Mouse (Mus musculus): Measurements from ENCODE around the gene Bicdl2. TPM values are rescaled to one million over a fixed set of nuclear protein-coding genes. Genes with fewer than 3 reads are reported as not detected.
A peak's percentile ranks its signal among the peaks of the same experiment; 100 is the strongest.

Gene Bicdl2
- polyA plus RNA-seq, 1 experiment from 2014 or later, result 0.35 TPM

GRCm38 (mm10) chr17:23670516-23671074 is 10.3 kb downstream of the Bicdl2 start:
- ATAC-seq (replicated peaks; ENCODE audit: low FRiP score) (no peak), DNase-seq (ENCODE audit: low spot score) (no peak)
- peaks cover 6% of the 10 kb centered on the region for H3K27me3 ChIP-seq (ENCODE audit: control insufficient read depth, insufficient read depth, low read length)
- H3K4me3 ChIP-seq (ENCODE audit: low read depth, low read length), result no peak overlapping the region
- no peaks in the 10 kb centered on the region for H3K36me3 ChIP-seq (ENCODE audit: control insufficient read depth, insufficient read depth, low read length)
- H3K9me3 ChIP-seq (ENCODE audit: control insufficient read depth, low read length), result no peaks in the 10 kb centered on the region
- no peak overlapping the region for H3K27ac ChIP-seq (ENCODE audit: low read depth, low read length)
- no peak overlapping the region for H3K9ac ChIP-seq (ENCODE audit: low read length)
- 95% methylated on average over 7 of the region's 7 CpGs for WGBS
- H3K4me2 ChIP-seq (ENCODE audit: low read depth, low read length, severe bottlenecking), result no peak overlapping the region
- H3K4me1 ChIP-seq (replicated peaks; ENCODE audit: control insufficient read depth, insufficient read depth, low read length), result peaks cover 5% of the 10 kb centered on the region; the same call in 1 of the 2 replicates

GRCm38 (mm10) chr17:23671519-23671918 is 11.2 kb downstream of the Bicdl2 start:
- H3K36me3 ChIP-seq (ENCODE audit: control insufficient read depth, insufficient read depth, low read length), result no peaks in the 10 kb centered on the region
- no peak overlapping the region for H3K27ac ChIP-seq (ENCODE audit: low read depth, low read length)
- no peak overlapping the region for H3K9ac ChIP-seq (ENCODE audit: low read length)
- no peak overlapping the region for H3K4me2 ChIP-seq (ENCODE audit: low read depth, low read length, severe bottlenecking)
- peaks cover 8% of the 10 kb centered on the region for H3K27me3 ChIP-seq (ENCODE audit: control insufficient read depth, insufficient read depth, low read length)
- 97% methylated on average over 3 of the region's 3 CpGs for WGBS
- no peak for DNase-seq (ENCODE audit: low spot score)
- H3K4me1 ChIP-seq (replicated peaks; ENCODE audit: control insufficient read depth, insufficient read depth, low read length), result peaks cover 9% of the 10 kb centered on the region; the same call in 1 of the 2 replicates
- no peak overlapping the region for H3K4me3 ChIP-seq (ENCODE audit: low read depth, low read length)
- H3K9me3 ChIP-seq (ENCODE audit: control insufficient read depth, low read length), result no peaks in the 10 kb centered on the region
- ATAC-seq (replicated peaks; ENCODE audit: low FRiP score), result no peak

- no peak for DNase-seq (ENCODE audit: low spot score)
- no peaks in the 10 kb centered on the region for H3K9me3 ChIP-seq (ENCODE audit: control insufficient read depth, low read length)
- WGBS, result 73% methylated on average over 3 of the region's 3 CpGs
- H3K4me3 ChIP-seq (ENCODE audit: low read depth, low read length), result no peak overlapping the region
- no peaks in the 10 kb centered on the region for H3K36me3 ChIP-seq (ENCODE audit: control insufficient read depth, insufficient read depth, low read length)
- no peak overlapping the region for H3K9ac ChIP-seq (ENCODE audit: low read length)
- H3K4me1 ChIP-seq (replicated peaks; ENCODE audit: control insufficient read depth, insufficient read depth, low read length), result peaks cover 9% of the 10 kb centered on the region; the same call in 1 of the 2 replicates
- ATAC-seq (replicated peaks; ENCODE audit: low FRiP score), result no peak
- H3K4me2 ChIP-seq (ENCODE audit: low read depth, low read length, severe bottlenecking), result peak overlapping the region; percentile 78
- H3K27me3 ChIP-seq (ENCODE audit: control insufficient read depth, insufficient read depth, low read length), result peaks cover 8% of the 10 kb centered on the region
- H3K27ac ChIP-seq (ENCODE audit: low read depth, low read length), result no peak overlapping the region
Measured at GRCm38 (mm10) chr17:23672761-23673160, 12.5 kb downstream of the Bicdl2 start.

- ATAC-seq (replicated peaks; ENCODE audit: low FRiP score) (peak; percentile 92), DNase-seq (ENCODE audit: low spot score) (peak; percentile 94)
- Histone ChIP-seq H3K4me3 (ENCODE audit: low read depth, low read length) (peak within 1 kb of the TSS; percentile 44), H3K9ac (ENCODE audit: low read length) (peak within 1 kb of the TSS; percentile 56), H3K4me2 (ENCODE audit: low read depth, low read length, severe bottlenecking) (peak within 1 kb of the TSS; percentile 78), H3K9me3 (ENCODE audit: control insufficient read depth, low read length) (no peaks in the 10 kb centered on the region), H3K4me1 (replicated peaks; ENCODE audit: control insufficient read depth, insufficient read depth, low read length) (peaks cover 9% of the 10 kb centered on the region; the same call in 1 of the 2 replicates), H3K27me3 (ENCODE audit: control insufficient read depth, insufficient read depth, low read length) (peaks cover 10% of the 10 kb centered on the region), H3K36me3 (ENCODE audit: control insufficient read depth, insufficient read depth, low read length) (no peaks in the 10 kb centered on the region), H3K27ac (ENCODE audit: low read depth, low read length) (0 out of 2 replicates have a peak within 1 kb of the TSS, but pooled peaks have one; percentile 3)
- WGBS, result under 1% methylated on average over 45 of the region's 45 CpGs
Measured at GRCm38 (mm10) chr17:23673424-23674073, 13.2 kb downstream of the Bicdl2 start, which contains the start of the genes Hcfc1r1 and Thoc6. Gene Hcfc1r1 (plus strand): TSS chr17:23673596. Gene Thoc6 (minus strand): TSS chr17:23673882.

- no peaks in the 10 kb centered on the region for H3K9me3 ChIP-seq (ENCODE audit: control insufficient read depth, low read length)
- ATAC-seq (replicated peaks; ENCODE audit: low FRiP score), result no peak
- WGBS, result 47% methylated on average over 9 of the region's 9 CpGs
- peaks cover 9% of the 10 kb centered on the region; the same call in 1 of the 2 replicates for H3K4me1 ChIP-seq (replicated peaks; ENCODE audit: control insufficient read depth, insufficient read depth, low read length)
- no peaks in the 10 kb centered on the region for H3K36me3 ChIP-seq (ENCODE audit: control insufficient read depth, insufficient read depth, low read length)
- peak overlapping the region; percentile 78 for H3K4me2 ChIP-seq (ENCODE audit: low read depth, low read length, severe bottlenecking)
- no peak overlapping the region for H3K27ac ChIP-seq (ENCODE audit: low read depth, low read length)
- peak overlapping the region; percentile 56 for H3K9ac ChIP-seq (ENCODE audit: low read length)
- DNase-seq (ENCODE audit: low spot score), result no peak
- H3K27me3 ChIP-seq (ENCODE audit: control insufficient read depth, insufficient read depth, low read length), result peaks cover 18% of the 10 kb centered on the region
- H3K4me3 ChIP-seq (ENCODE audit: low read depth, low read length), result peak overlapping the region; percentile 44
Measured at GRCm38 (mm10) chr17:23674271-23674952, 14.1 kb downstream of the Bicdl2 start.

- Histone ChIP-seq H3K4me2 (ENCODE audit: low read depth, low read length, severe bottlenecking) (no peak overlapping the region), H3K4me3 (ENCODE audit: low read depth, low read length) (no peak overlapping the region), H3K4me1 (replicated peaks; ENCODE audit: control insufficient read depth, insufficient read depth, low read length) (peaks cover 9% of the 10 kb centered on the region; the same call in 1 of the 2 replicates), H3K9ac (ENCODE audit: low read length) (no peak overlapping the region), H3K9me3 (ENCODE audit: control insufficient read depth, low read length) (no peaks in the 10 kb centered on the region), H3K27me3 (ENCODE audit: control insufficient read depth, insufficient read depth, low read length) (peaks cover 25% of the 10 kb centered on the region), H3K36me3 (ENCODE audit: control insufficient read depth, insufficient read depth, low read length) (no peaks in the 10 kb centered on the region), H3K27ac (ENCODE audit: low read depth, low read length) (no peak overlapping the region)
- DNase-seq (ENCODE audit: low spot score) (no peak), ATAC-seq (replicated peaks; ENCODE audit: low FRiP score) (no peak)
- WGBS, result 36% methylated on average over 5 of the region's 5 CpGs
Measured at GRCm38 (mm10) chr17:23675127-23675526, 14.8 kb downstream of the Bicdl2 start.

- ATAC-seq (replicated peaks; ENCODE audit: low FRiP score) (no peak), DNase-seq (ENCODE audit: low spot score) (no peak)
- H3K27me3 ChIP-seq (ENCODE audit: control insufficient read depth, insufficient read depth, low read length), result peaks cover 30% of the 10 kb centered on the region
- no peak overlapping the region for H3K27ac ChIP-seq (ENCODE audit: low read depth, low read length)
- H3K4me1 ChIP-seq (replicated peaks; ENCODE audit: control insufficient read depth, insufficient read depth, low read length), result peaks cover 9% of the 10 kb centered on the region; the same call in 1 of the 2 replicates
- H3K4me3 ChIP-seq (ENCODE audit: low read depth, low read length), result no peak overlapping the region; the same call in 1 of the 2 replicates
- H3K9ac ChIP-seq (ENCODE audit: low read length), result no peak overlapping the region
- H3K9me3 ChIP-seq (ENCODE audit: control insufficient read depth, low read length), result no peaks in the 10 kb centered on the region
- WGBS, result 14% methylated on average over 15 of the region's 15 CpGs
- H3K36me3 ChIP-seq (ENCODE audit: control insufficient read depth, insufficient read depth, low read length), result no peaks in the 10 kb centered on the region
- peak overlapping the region; percentile 98 for H3K4me2 ChIP-seq (ENCODE audit: low read depth, low read length, severe bottlenecking)
Measured at GRCm38 (mm10) chr17:23675564-23676281, 15.4 kb downstream of the Bicdl2 start.

- Histone ChIP-seq H3K27me3 (ENCODE audit: control insufficient read depth, insufficient read depth, low read length) (peaks cover 38% of the 10 kb centered on the region), H3K9me3 (ENCODE audit: control insufficient read depth, low read length) (no peaks in the 10 kb centered on the region), H3K4me1 (replicated peaks; ENCODE audit: control insufficient read depth, insufficient read depth, low read length) (peaks cover 9% of the 10 kb centered on the region; the same call in 1 of the 2 replicates), H3K9ac (ENCODE audit: low read length) (peak overlapping the region; percentile 56; the same call in 1 of the 2 replicates), H3K27ac (ENCODE audit: low read depth, low read length) (no peak overlapping the region), H3K4me3 (ENCODE audit: low read depth, low read length) (peak overlapping the region; percentile 46), H3K4me2 (ENCODE audit: low read depth, low read length, severe bottlenecking) (peak overlapping the region; percentile 98), H3K36me3 (ENCODE audit: control insufficient read depth, insufficient read depth, low read length) (no peaks in the 10 kb centered on the region)
- peak; percentile 68 for DNase-seq (ENCODE audit: low spot score)
- under 1% methylated on average over 36 of the region's 37 CpGs for whole genome bisulfite sequencing
- no peak for ATAC-seq (replicated peaks; ENCODE audit: low FRiP score)
Measured at GRCm38 (mm10) chr17:23676473-23677031, 16.2 kb downstream of the Bicdl2 start.
